Mouse (Mus musculus): ENCODE measurements around the gene Rasgrp4. TPM values are rescaled to one million over a fixed set of nuclear protein-coding genes. Genes with fewer than 3 reads are reported as not detected.

Rasgrp4 gene
- polyA plus RNA-seq, 1 experiment from 2014 or later: 0.29 TPM

GRCm38 (mm10) chr7:29167656-29168055, 33.0 kb downstream of the Rasgrp4 start:
- TF ChIP-seq CTCF (IDR thresholded peaks at IDR 0.05; ENCODE audit: low read depth): no peak
- H3K36me3 ChIP-seq (ENCODE audit: control insufficient read depth, insufficient read depth): peaks cover 2% of the 10 kb centered on the region; the same call in 1 of the 2 replicates
- H3K4me1 ChIP-seq (replicated peaks; ENCODE audit: control insufficient read depth, insufficient read depth, low read length): 0 out of 2 replicates have a peak, but pooled peaks cover 4% of the 10 kb centered on the region
- no peak overlapping the region for H3K4me3 ChIP-seq (ENCODE audit: low read depth, low read length)
- no peak overlapping the region for H3K9ac ChIP-seq (ENCODE audit: low read depth, low read length)
- peaks cover 24% of the 10 kb centered on the region for H3K27me3 ChIP-seq (replicated peaks; ENCODE audit: control insufficient read depth, insufficient read depth, low read length)
- H3K9me3 ChIP-seq (ENCODE audit: control insufficient read depth): no peaks in the 10 kb centered on the region
- no peak for ATAC-seq
- no peak overlapping the region for H3K4me2 ChIP-seq (replicated peaks; ENCODE audit: low read depth)
- no peak overlapping the region for H3K27ac ChIP-seq (ENCODE audit: low read depth, low read length)
- 40% methylated on average over 19 of the region's 19 CpGs for WGBS

- H3K9ac ChIP-seq (ENCODE audit: low read depth, low read length): no peak overlapping the region
- 23% methylated on average over 10 of the region's 10 CpGs for WGBS
- H3K9me3 ChIP-seq (ENCODE audit: control insufficient read depth): no peaks in the 10 kb centered on the region
- 0 out of 2 replicates have a peak, but pooled peaks cover 4% of the 10 kb centered on the region for H3K4me1 ChIP-seq (replicated peaks; ENCODE audit: control insufficient read depth, insufficient read depth, low read length)
- TF ChIP-seq CTCF (IDR thresholded peaks at IDR 0.05; ENCODE audit: low read depth): no peak
- peaks cover 27% of the 10 kb centered on the region for H3K27me3 ChIP-seq (replicated peaks; ENCODE audit: control insufficient read depth, insufficient read depth, low read length)
- no peak for ATAC-seq
- peaks cover 7% of the 10 kb centered on the region; the same call in 1 of the 2 replicates for H3K36me3 ChIP-seq (ENCODE audit: control insufficient read depth, insufficient read depth)
- H3K4me2 ChIP-seq (replicated peaks; ENCODE audit: low read depth): peak overlapping the region; percentile 71
- H3K4me3 ChIP-seq (ENCODE audit: low read depth, low read length): peak overlapping the region; percentile 53
- H3K27ac ChIP-seq (ENCODE audit: low read depth, low read length): no peak overlapping the region
These were observed 33.6 kb downstream of the Rasgrp4 start for GRCm38 (mm10) chr7:29168121-29168695.

DNA sequence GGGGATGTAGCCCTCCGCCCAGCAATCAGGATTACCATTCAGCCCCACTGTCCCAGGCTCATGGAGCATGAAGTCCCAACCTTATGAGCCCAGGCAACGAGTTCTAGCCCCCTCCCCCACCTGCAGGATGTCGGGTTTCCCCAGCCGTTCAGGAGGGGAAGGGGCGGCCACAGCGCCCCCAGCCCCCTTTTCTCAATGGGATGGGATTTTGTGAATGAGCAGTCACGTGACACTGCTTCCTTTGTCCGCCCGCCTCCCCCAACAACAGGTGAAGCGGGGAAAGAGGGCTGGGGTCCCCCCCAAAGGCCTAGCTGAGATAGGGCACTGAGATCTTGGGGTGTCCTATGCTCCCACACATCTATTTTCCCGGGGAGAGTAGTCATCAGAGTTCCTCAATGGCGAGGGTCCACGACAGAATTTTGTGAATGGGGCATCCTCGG, 34.2 kb downstream of the Rasgrp4 start:
- 0 out of 2 replicates have a peak overlapping the region, but pooled peaks have one; percentile 26 for H3K9ac ChIP-seq (ENCODE audit: low read depth, low read length)
- 0 out of 2 replicates have a peak, but pooled peaks cover 4% of the 10 kb centered on the region for H3K4me1 ChIP-seq (replicated peaks; ENCODE audit: control insufficient read depth, insufficient read depth, low read length)
- ATAC-seq: no peak
- peaks cover 13% of the 10 kb centered on the region for H3K36me3 ChIP-seq (ENCODE audit: control insufficient read depth, insufficient read depth)
- H3K4me2 ChIP-seq (replicated peaks; ENCODE audit: low read depth): peak overlapping the region; percentile 71
- no peak overlapping the region for H3K27ac ChIP-seq (ENCODE audit: low read depth, low read length)
- peaks cover 27% of the 10 kb centered on the region for H3K27me3 ChIP-seq (replicated peaks; ENCODE audit: control insufficient read depth, insufficient read depth, low read length)
- H3K4me3 ChIP-seq (ENCODE audit: low read depth, low read length): peak overlapping the region; percentile 53
- WGBS: 1% methylated on average over 14 of the region's 14 CpGs
- H3K9me3 ChIP-seq (ENCODE audit: control insufficient read depth): no peaks in the 10 kb centered on the region
- no peak for TF ChIP-seq CTCF (IDR thresholded peaks at IDR 0.05; ENCODE audit: low read depth)

DNA sequence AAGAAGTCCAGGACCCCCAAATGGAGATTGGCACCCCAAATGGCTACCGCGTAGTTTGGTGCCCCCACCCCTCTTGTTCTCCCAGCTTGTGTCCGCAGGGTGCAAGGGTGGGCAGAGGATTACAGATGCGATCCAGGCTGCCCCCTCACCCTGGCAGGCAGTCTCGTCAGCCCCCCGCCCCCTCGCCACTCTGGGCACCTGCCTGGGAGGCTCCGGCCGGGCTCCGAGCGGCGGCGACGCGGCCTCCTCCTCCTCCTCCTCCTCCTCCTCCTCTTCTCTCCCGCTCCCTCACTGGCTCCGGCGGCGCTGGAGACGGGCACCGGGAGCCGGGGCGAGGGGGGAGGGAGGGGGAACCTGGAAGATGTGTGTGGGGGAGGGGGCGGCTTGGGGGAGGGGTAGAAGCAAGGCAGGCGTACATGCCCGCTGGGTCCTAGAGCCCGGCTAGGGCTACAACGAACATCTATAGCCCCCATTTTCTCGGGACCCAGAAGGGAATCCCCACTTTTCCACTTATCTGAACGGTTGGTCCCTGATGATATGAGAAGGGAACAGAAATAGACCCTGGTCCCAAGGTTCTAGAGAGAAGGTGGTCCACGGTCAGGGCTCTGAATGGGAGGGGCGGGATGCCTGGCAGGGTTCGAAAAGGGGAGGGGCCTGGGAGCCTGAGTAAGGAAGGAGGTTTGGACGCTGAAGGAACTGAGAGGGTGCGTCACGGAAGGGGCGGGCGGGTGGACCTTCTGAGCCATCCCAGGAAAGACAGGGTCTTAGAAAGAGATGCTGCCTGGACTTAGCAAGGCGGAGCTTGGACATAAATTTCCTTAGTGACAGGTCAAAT, 34.8 kb downstream of the Rasgrp4 start:
- peaks cover 20% of the 10 kb centered on the region for H3K36me3 ChIP-seq (ENCODE audit: control insufficient read depth, insufficient read depth)
- 0 out of 2 replicates have a peak, but pooled peaks cover 4% of the 10 kb centered on the region for H3K4me1 ChIP-seq (replicated peaks; ENCODE audit: control insufficient read depth, insufficient read depth, low read length)
- H3K4me2 ChIP-seq (replicated peaks; ENCODE audit: low read depth): peak overlapping the region; percentile 71
- peak overlapping the region; percentile 53 for H3K4me3 ChIP-seq (ENCODE audit: low read depth, low read length)
- no peak overlapping the region for H3K27ac ChIP-seq (ENCODE audit: low read depth, low read length)
- under 1% methylated on average over 35 of the region's 39 CpGs for WGBS
- TF ChIP-seq CTCF (IDR thresholded peaks at IDR 0.05; ENCODE audit: low read depth): no peak
- ATAC-seq: peak; percentile 39
- peak overlapping the region; percentile 41; the same call in 1 of the 2 replicates for H3K9ac ChIP-seq (ENCODE audit: low read depth, low read length)
- no peaks in the 10 kb centered on the region for H3K9me3 ChIP-seq (ENCODE audit: control insufficient read depth)
- H3K27me3 ChIP-seq (replicated peaks; ENCODE audit: control insufficient read depth, insufficient read depth, low read length): peaks cover 27% of the 10 kb centered on the region

GRCm38 (mm10) chr7:29170066-29170754, 35.6 kb downstream of the Rasgrp4 start, which contains the start of the genes Ggn and Spred3:
Gene Ggn (plus strand): TSS chr7:29170210.
Gene Spred3 (minus strand): TSS chr7:29170411.
- Histone ChIP-seq H3K4me2 (replicated peaks; ENCODE audit: low read depth) (peak within 1 kb of the TSS; percentile 71), H3K36me3 (ENCODE audit: control insufficient read depth, insufficient read depth) (peaks cover 27% of the 10 kb centered on the region), H3K9me3 (ENCODE audit: control insufficient read depth) (no peaks in the 10 kb centered on the region), H3K4me1 (replicated peaks; ENCODE audit: control insufficient read depth, insufficient read depth, low read length) (0 out of 2 replicates have a peak, but pooled peaks cover 4% of the 10 kb centered on the region), H3K27ac (ENCODE audit: low read depth, low read length) (no peak within 1 kb of the TSS), H3K27me3 (replicated peaks; ENCODE audit: control insufficient read depth, insufficient read depth, low read length) (peaks cover 27% of the 10 kb centered on the region), H3K4me3 (ENCODE audit: low read depth, low read length) (peak within 1 kb of the TSS; percentile 53), H3K9ac (ENCODE audit: low read depth, low read length) (peak within 1 kb of the TSS; percentile 41)
- peak; percentile 64 for ATAC-seq
- 0 out of 2 replicates have a peak, but pooled peaks have one; percentile 13 for TF ChIP-seq CTCF (IDR thresholded peaks at IDR 0.05; ENCODE audit: low read depth)
- under 1% methylated on average over 30 of the region's 30 CpGs for WGBS

Measured in intestine, postnatal 0 days (tissue).